Mouse (Mus musculus) MEL (cell line): ENCODE results near the gene Nfe2l3. TPM values are rescaled to one million over a fixed set of nuclear protein-coding genes. Genes with fewer than 3 reads are reported as not detected.

Experiments
- DNase-seq: peaks from one replicate; pipeline ENCODE4 v3.0.0; 2011; ENCODE audit warnings: low read depth, low spot score
- H3K27ac ChIP-seq: 2 replicates; pipeline ENCODE4 v1.5.1; 2012; ENCODE audit warnings: low read depth, mild to moderate bottlenecking, control low read depth, low read length, moderate library complexity; ENCODE audit not compliant: control insufficient read depth
- H3K27me3 ChIP-seq, 2 experiments: fragments of 150-350 bp in 1 of 2; sonication (generic) in 1 of 2; 2 replicates each; pipeline ENCODE4 v1.6.1; 2012; ENCODE audit warnings: low read length in 2 of 2, mild to moderate bottlenecking in 2 of 2, improper control_type of control experiment in 1 of 2, moderate library complexity in 1 of 2; ENCODE audit not compliant: insufficient read depth in 2 of 2, control insufficient read depth in 1 of 2
- H3K36me3 ChIP-seq, 2 experiments: 2 replicates each; pipeline ENCODE4 v1.6.1; 2012 to 2014; ENCODE audit warnings: low read length in 2 of 2, improper control_type of control experiment in 1 of 2, inconsistent platforms in 1 of 2, mild to moderate bottlenecking in 1 of 2; ENCODE audit not compliant: insufficient read depth in 2 of 2, control insufficient read depth in 1 of 2
- H3K4me1 ChIP-seq, 2 experiments: fragments of 150-350 bp in 1 of 2; sonication (generic) in 1 of 2; 2 replicates each; pipeline ENCODE4 v1.6.1; 2012; ENCODE audit warnings: low read length in 2 of 2, improper control_type of control experiment in 1 of 2, mild to moderate bottlenecking in 1 of 2; ENCODE audit not compliant: insufficient read depth in 2 of 2, control insufficient read depth in 1 of 2
- H3K4me3 ChIP-seq, 2 experiments: fragments of 150-350 bp in 1 of 2; sonication (generic) in 1 of 2; 2 replicates each; pipeline ENCODE4 v1.5.1; 2012; ENCODE audit warnings: low read depth in 2 of 2, low read length in 2 of 2, mild to moderate bottlenecking in 2 of 2, moderate library complexity in 2 of 2, control low read depth in 1 of 2, improper control_type of control experiment in 1 of 2; ENCODE audit not compliant: control insufficient read depth in 1 of 2, insufficient read depth in 1 of 2
- H3K79me2 ChIP-seq: 2 replicates; pipeline ENCODE4 v1.6.1; 2012; ENCODE audit warnings: mild to moderate bottlenecking, low read length, moderate library complexity; ENCODE audit not compliant: control insufficient read depth, poor library complexity, insufficient read depth
- H3K9ac ChIP-seq: 2 replicates; pipeline ENCODE4 v1.6.1; 2012; ENCODE audit warnings: low read depth, mild to moderate bottlenecking, control low read depth, low read length, moderate library complexity; ENCODE audit not compliant: control insufficient read depth, poor library complexity, severe bottlenecking
- H3K9me3 ChIP-seq: fragments of 150-350 bp; sonication (generic); replicated peaks from 2 replicates; pipeline ENCODE4 v1.6.1; 2012; ENCODE audit warnings: mild to moderate bottlenecking, low read length, improper control_type of control experiment, moderate library complexity; ENCODE audit not compliant: insufficient read depth
- CHD2 ChIP-seq: IDR thresholded peaks from 2 replicates; pipeline ENCODE4 v1.6.1; 2011; ENCODE audit warnings: low read length, improper control_type of control experiment
- ETS1 ChIP-seq: IDR thresholded peaks from 2 replicates; pipeline ENCODE4 v1.6.1; 2012; ENCODE audit warnings: low read depth, mild to moderate bottlenecking, inconsistent platforms, low read length, improper control_type of control experiment, moderate library complexity
- GABPA ChIP-seq: IDR thresholded peaks from 2 replicates; pipeline ENCODE4 v1.6.1; 2012; ENCODE audit warnings: low read depth, mild to moderate bottlenecking, inconsistent platforms, low read length, improper control_type of control experiment, moderate library complexity
- JUND ChIP-seq: IDR thresholded peaks from 2 replicates; pipeline ENCODE4 v1.6.1; 2011; ENCODE audit warnings: low read depth, mild to moderate bottlenecking, improper control_type of control experiment, low read length
- KAT2A ChIP-seq: conservative IDR thresholded peaks from 2 replicates; pipeline ENCODE4 v1.6.1; 2012; ENCODE audit warnings: low read depth, low read length, improper control_type of control experiment, inconsistent platforms
- MAX ChIP-seq: IDR thresholded peaks from 2 replicates; pipeline ENCODE4 v1.6.1; 2011; ENCODE audit warnings: low read length, improper control_type of control experiment
- MAZ ChIP-seq: IDR thresholded peaks from 2 replicates; pipeline ENCODE4 v1.6.1; 2012; ENCODE audit warnings: low read depth, mild to moderate bottlenecking, inconsistent platforms, low read length, improper control_type of control experiment
- MEF2A ChIP-seq: IDR thresholded peaks from 2 replicates; pipeline ENCODE4 v1.6.1; 2014; ENCODE audit warnings: low read depth, mild to moderate bottlenecking, inconsistent platforms, low read length, improper control_type of control experiment; ENCODE audit not compliant: poor library complexity, insufficient replicate concordance, severe bottlenecking; ENCODE audit errors: extremely low read depth
- MYB ChIP-seq: IDR thresholded peaks from 2 replicates; pipeline ENCODE4 v1.6.1; 2011; ENCODE audit warnings: mild to moderate bottlenecking, low read depth, low read length, improper control_type of control experiment
- NRF1 ChIP-seq: IDR thresholded peaks from 2 replicates; pipeline ENCODE4 v1.6.1; 2014; ENCODE audit warnings: low read depth, mild to moderate bottlenecking, inconsistent platforms, low read length, improper control_type of control experiment, moderate library complexity; ENCODE audit not compliant: poor library complexity, insufficient read depth, severe bottlenecking
- POLR2A ChIP-seq, 2 experiments: IDR thresholded peaks; 2 replicates each; pipeline ENCODE4 v1.6.1; 2011 to 2012; ENCODE audit warnings: low read length in 2 of 2, mild to moderate bottlenecking in 2 of 2, control low read depth in 1 of 2, improper control_type of control experiment in 1 of 2, low read depth in 1 of 2, moderate library complexity in 1 of 2; ENCODE audit not compliant: control insufficient read depth in 1 of 2, insufficient read depth in 1 of 2, poor library complexity in 1 of 2
- POLR2AphosphoS5 ChIP-seq: IDR thresholded peaks from 2 replicates; pipeline ENCODE4 v1.6.1; 2012; ENCODE audit warnings: low read depth, borderline replicate concordance, mild to moderate bottlenecking, inconsistent platforms, low read length, moderate library complexity, mixed read lengths
- RAD21 ChIP-seq: IDR thresholded peaks from 2 replicates; pipeline ENCODE4 v1.6.1; 2011; ENCODE audit warnings: mild to moderate bottlenecking, low read depth, low read length, improper control_type of control experiment
- SIN3A ChIP-seq: IDR thresholded peaks from 2 replicates; pipeline ENCODE4 v1.6.1; 2012; ENCODE audit warnings: low read length, improper control_type of control experiment, inconsistent platforms
- TBP ChIP-seq: IDR thresholded peaks from 2 replicates; pipeline ENCODE4 v1.8.0; 2011; ENCODE audit warnings: low read depth, low read length, improper control_type of control experiment
- TCF12 ChIP-seq: IDR thresholded peaks from 2 replicates; pipeline ENCODE4 v1.6.1; 2014; ENCODE audit warnings: low read depth, mild to moderate bottlenecking, inconsistent platforms, low read length, improper control_type of control experiment, moderate library complexity
- UBTF ChIP-seq: IDR thresholded peaks from 2 replicates; pipeline ENCODE4 v1.6.1; 2012; ENCODE audit warnings: low read depth, mild to moderate bottlenecking, inconsistent platforms, low read length, improper control_type of control experiment, moderate library complexity, borderline replicate concordance; ENCODE audit not compliant: insufficient read depth
- ZC3H11A ChIP-seq: IDR thresholded peaks from 2 replicates; pipeline ENCODE4 v1.6.1; 2012; ENCODE audit warnings: low read depth, mild to moderate bottlenecking, inconsistent platforms, low read length, improper control_type of control experiment
- ZMIZ1 ChIP-seq: IDR thresholded peaks from 2 replicates; pipeline ENCODE4 v1.6.1; 2012; ENCODE audit warnings: low read depth, mild to moderate bottlenecking, inconsistent platforms, low read length, improper control_type of control experiment, moderate library complexity
- polyA plus RNA-seq, 2 experiments: library from polyadenylated mRNA; stranded (reverse) in 1 of 2; unstranded in 1 of 2; fragments of >175 nt in 1 of 2; fragments of >200 nt in 1 of 2; gene quantifications; 2 replicates each; pipeline versions ENCODE4 v1.2.1 to v1.2.4; 2012; ENCODE audit warnings: low replicate concordance in 2 of 2, low read depth in 1 of 2; ENCODE audit not compliant: insufficient read length in 2 of 2, insufficient read depth in 1 of 2, missing spikeins in 1 of 2
- total RNA-seq: library from RNA; depleted of rRNA; stranded (reverse); fragments of 300-350 nt; gene quantifications from 2 replicates; pipeline ENCODE4 v1.2.3, GENCODE M21; 2012

Gene Nfe2l3
- total and polyA plus RNA-seq, 3 experiments: 0.15 to 0.21 TPM; not detected in 1

DNA sequence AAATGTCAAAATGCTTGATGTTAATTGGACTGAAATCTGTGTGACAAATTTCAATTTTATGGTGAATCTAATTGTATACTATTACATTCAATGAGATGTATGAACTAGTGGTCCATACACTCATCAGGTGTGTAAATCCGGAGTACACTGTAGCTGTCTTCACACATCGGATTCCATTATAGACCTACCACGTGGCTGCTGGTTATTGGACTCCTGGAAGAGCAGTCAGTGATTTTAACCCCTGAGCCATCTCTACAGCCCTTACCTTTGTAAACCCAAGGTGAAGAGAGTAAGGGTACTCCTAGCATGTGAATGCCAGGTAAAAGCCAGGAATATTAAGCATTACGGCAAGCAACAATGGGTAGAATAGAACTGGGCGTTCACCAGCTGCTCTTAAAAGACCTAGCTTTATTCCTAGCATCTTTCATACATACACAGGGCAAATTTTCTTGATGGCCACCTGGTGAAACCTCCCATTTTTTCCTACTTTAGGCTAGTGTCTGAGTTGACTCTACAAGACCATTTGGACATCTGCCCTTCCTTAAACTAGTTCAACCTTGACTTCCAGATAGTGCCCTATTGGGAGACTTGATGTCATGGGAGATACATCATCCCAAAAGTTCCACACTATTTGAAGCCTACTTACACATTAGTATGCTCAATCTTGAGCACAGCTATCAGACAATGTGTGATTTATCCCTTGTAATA lies 27.0 kb downstream of the Nfe2l3 start (continued):
- TF ChIP-seq UBTF (no peak), TCF12 (no peak), RAD21 (no peak), MYB (peak; percentile 17; the same call in 1 of the 2 replicates), MAZ (no peak), JUND (peak; percentile 11; the same call in 1 of the 2 replicates), POLR2AphosphoS5 (peak; percentile 67; the same call in 1 of the 2 replicates), ZMIZ1 (peak; percentile 59; the same call in 1 of the 2 replicates), TBP (no peak)

- H3K4me3 ChIP-seq: no peak overlapping the region
- peaks cover 37 to 43% of the 10 kb centered on the region in 2 experiments for H3K36me3 ChIP-seq
- peaks cover 5% of the 10 kb centered on the region; the same call in 1 of the 2 replicates for H3K79me2 ChIP-seq
- no peaks in the 10 kb centered on the region for H3K4me1 ChIP-seq
- DNase-seq: peak; percentile 66
- no peak overlapping the region for H3K27ac ChIP-seq
- no peak for TF ChIP-seq KAT2A
- TF ChIP-seq ETS1: no peak
- no peak for TF ChIP-seq NRF1
- no peak for TF ChIP-seq MEF2A
- no peak for TF ChIP-seq MAX
- no peak for TF ChIP-seq SIN3A
- TF ChIP-seq GABPA: no peak
- TF ChIP-seq POLR2A (IDR thresholded peaks at IDR 0.05; ENCODE audit: control insufficient read depth in 1 of 2, insufficient read depth in 1 of 2, low read depth in 1 of 2, low read length in 2 of 2, poor library complexity in 1 of 2): peak in 1 of 2 experiments; percentile 11; a peak in 2 of 4 replicates
- H3K27me3 ChIP-seq: no peaks in the 10 kb centered on the region
- no peak overlapping the region for H3K9ac ChIP-seq
- no peaks in the 10 kb centered on the region for H3K9me3 ChIP-seq
Observed at GRCm38 (mm10) chr6:51460021-51460360, 27.5 kb downstream of the Nfe2l3 start.

- no peaks in the 10 kb centered on the region for H3K27me3 ChIP-seq
- no peak overlapping the region for H3K4me3 ChIP-seq
- peaks cover 5% of the 10 kb centered on the region; the same call in 1 of the 2 replicates for H3K79me2 ChIP-seq
- H3K36me3 ChIP-seq: peaks cover 40 to 46% of the 10 kb centered on the region in 2 experiments
- no peaks in the 10 kb centered on the region for H3K9me3 ChIP-seq
- no peak overlapping the region for H3K9ac ChIP-seq
- H3K4me1 ChIP-seq: no peaks in the 10 kb centered on the region
- DNase-seq: no peak
- TF ChIP-seq CHD2 (no peak), POLR2A (IDR thresholded peaks at IDR 0.05; ENCODE audit: control insufficient read depth in 1 of 2, insufficient read depth in 1 of 2, low read depth in 1 of 2, low read length in 2 of 2, poor library complexity in 1 of 2) (0 out of 4 replicates have a peak, but pooled peaks of 1 of the 2 experiments have one; percentile 7), ZC3H11A (no peak)
- 0 out of 2 replicates have a peak overlapping the region, but pooled peaks have one; percentile 23 for H3K27ac ChIP-seq
Observed at GRCm38 (mm10) chr6:51460363-51460762, 27.9 kb downstream of the Nfe2l3 start.
